Mouse (Mus musculus) right cerebral cortex, postnatal 4 days (tissue): ENCODE measurements around the gene Krt32.

Experiments used
- DNase-seq: peaks from one replicate; pipeline ENCODE4 v3.0.0-alpha.2; 2022

Krt32 gene

GRCm38 (mm10) chr11:100050451-100050850, 37.6 kb downstream of the Krt32 start, which contains the start of gene Krt31:
Krt31 (minus strand) TSS chr11:100050551.
- no peak for DNase-seq

- no peak for DNase-seq
Observed at GRCm38 (mm10) chr11:100047193-100047592, 40.8 kb downstream of the Krt32 start.

GRCm38 (mm10) chr11:100046303-100046866, 41.6 kb downstream of the Krt32 start:
- no peak for DNase-seq

- DNase-seq: no peak
Observed at GRCm38 (mm10) chr11:100041454-100041853, 46.6 kb downstream of the Krt32 start, which contains the start of gene Krt34. Krt34 (minus strand) TSS chr11:100041554.
